Mouse (Mus musculus): ENCODE results near the gene Ncor2. TPM values are rescaled to one million over a fixed set of nuclear protein-coding genes. Genes with fewer than 3 reads are reported as not detected.

Gene Ncor2
- polyA plus RNA-seq, 1 experiment from 2014 or later: 26.3 TPM

GRCm38 (mm10) chr5:125058267-125058668 lies 120.8 kb downstream of the Ncor2 start:
- ATAC-seq (ENCODE audit: low FRiP score, low read depth): peak; percentile 62
- H3K9me3 ChIP-seq: no peaks in the 10 kb centered on the region
- no peaks in the 10 kb centered on the region for H3K27me3 ChIP-seq
- H3K4me2 ChIP-seq: peak overlapping the region; percentile 62
- H3K27ac ChIP-seq (replicated peaks): peak overlapping the region; percentile 64
- no peaks in the 10 kb centered on the region for H3K36me3 ChIP-seq
- H3K9ac ChIP-seq: peak overlapping the region; percentile 7
- WGBS: 3% methylated on average over 29 of the region's 29 CpGs
- H3K4me3 ChIP-seq: peak overlapping the region; percentile 27
- peaks cover 51% of the 10 kb centered on the region for H3K4me1 ChIP-seq (replicated peaks)

- 10% methylated on average over 29 of the region's 29 CpGs for WGBS
- Histone ChIP-seq H3K9ac (peak overlapping the region; percentile 7), H3K4me2 (peak overlapping the region; percentile 62), H3K27ac (replicated peaks) (peak overlapping the region; percentile 64), H3K4me1 (replicated peaks) (peaks cover 51% of the 10 kb centered on the region), H3K36me3 (no peaks in the 10 kb centered on the region), H3K27me3 (no peaks in the 10 kb centered on the region), H3K4me3 (peak overlapping the region; percentile 27), H3K9me3 (no peaks in the 10 kb centered on the region)
- ATAC-seq (ENCODE audit: low FRiP score, low read depth): peak; percentile 13; the same call in 1 of the 2 replicates
Observed at GRCm38 (mm10) chr5:125057555-125058266, 121.3 kb downstream of the Ncor2 start.

- Histone ChIP-seq H3K9ac (no peak overlapping the region), H3K4me1 (replicated peaks) (peaks cover 48% of the 10 kb centered on the region)
- 0 out of 2 replicates have a peak, but pooled peaks have one; percentile 7 for ATAC-seq (ENCODE audit: low FRiP score, low read depth)
Observed at GRCm38 (mm10) chr5:125056696-125057554, 122.1 kb downstream of the Ncor2 start.

GRCm38 (mm10) chr5:125056331-125056695 lies 122.7 kb downstream of the Ncor2 start:
- no peak overlapping the region for H3K4me2 ChIP-seq
- no peak for ATAC-seq (ENCODE audit: low FRiP score, low read depth)
- no peaks in the 10 kb centered on the region for H3K36me3 ChIP-seq
- no peak overlapping the region for H3K9ac ChIP-seq
- 12% methylated on average over 6 of the region's 6 CpGs for WGBS
- no peaks in the 10 kb centered on the region for H3K9me3 ChIP-seq
- no peak overlapping the region for H3K4me3 ChIP-seq
- 0 out of 2 replicates have a peak overlapping the region, but pooled peaks have one; percentile 64 for H3K27ac ChIP-seq (replicated peaks)
- no peaks in the 10 kb centered on the region for H3K27me3 ChIP-seq
- peaks cover 48% of the 10 kb centered on the region for H3K4me1 ChIP-seq (replicated peaks)

More at GRCm38 (mm10) chr5:125056696-125057554, 122.1 kb downstream of the Ncor2 start:
- H3K4me2 ChIP-seq: peak overlapping the region; percentile 62
- no peaks in the 10 kb centered on the region for H3K27me3 ChIP-seq
- peak overlapping the region; percentile 64 for H3K27ac ChIP-seq (replicated peaks)
- no peaks in the 10 kb centered on the region for H3K9me3 ChIP-seq
- WGBS: 10% methylated on average over 19 of the region's 19 CpGs
- H3K36me3 ChIP-seq: no peaks in the 10 kb centered on the region
- H3K4me3 ChIP-seq: peak overlapping the region; percentile 27; the same call in 1 of the 2 replicates

GRCm38 (mm10) chr5:125055901-125056300 lies 123.1 kb downstream of the Ncor2 start:
- no peak for ATAC-seq (ENCODE audit: low FRiP score, low read depth)
- peaks cover 48% of the 10 kb centered on the region for H3K4me1 ChIP-seq (replicated peaks)
- no peaks in the 10 kb centered on the region for H3K27me3 ChIP-seq
- H3K4me2 ChIP-seq: no peak overlapping the region
- H3K9ac ChIP-seq: no peak overlapping the region
- no peak overlapping the region for H3K27ac ChIP-seq (replicated peaks)
- peaks cover 4% of the 10 kb centered on the region; the same call in 1 of the 2 replicates for H3K36me3 ChIP-seq
- H3K4me3 ChIP-seq: no peak overlapping the region
- WGBS: 46% methylated on average over 8 of the region's 8 CpGs
- H3K9me3 ChIP-seq: no peaks in the 10 kb centered on the region

- H3K9ac ChIP-seq: no peak overlapping the region
- 75% methylated on average over 7 of the region's 7 CpGs for WGBS
- H3K27ac ChIP-seq (replicated peaks): no peak overlapping the region
Observed at GRCm38 (mm10) chr5:125053661-125054060, 125.4 kb downstream of the Ncor2 start.

GRCm38 (mm10) chr5:125052603-125053488 lies 126.2 kb downstream of the Ncor2 start:
- H3K36me3 ChIP-seq: peaks cover 24% of the 10 kb centered on the region
- H3K27ac ChIP-seq (replicated peaks): no peak overlapping the region
- H3K4me1 ChIP-seq (replicated peaks): peaks cover 27% of the 10 kb centered on the region
- 71% methylated on average over 23 of the region's 23 CpGs for WGBS
- H3K9me3 ChIP-seq: no peaks in the 10 kb centered on the region
- no peak overlapping the region for H3K4me3 ChIP-seq
- no peak for ATAC-seq (ENCODE audit: low FRiP score, low read depth)
- H3K27me3 ChIP-seq: no peaks in the 10 kb centered on the region
- no peak overlapping the region for H3K9ac ChIP-seq
- no peak overlapping the region for H3K4me2 ChIP-seq

More at GRCm38 (mm10) chr5:125053661-125054060, 125.4 kb downstream of the Ncor2 start:
- Histone ChIP-seq H3K36me3 (peaks cover 19% of the 10 kb centered on the region), H3K4me3 (no peak overlapping the region), H3K9me3 (no peaks in the 10 kb centered on the region), H3K27me3 (no peaks in the 10 kb centered on the region), H3K4me1 (replicated peaks) (peaks cover 35% of the 10 kb centered on the region), H3K4me2 (no peak overlapping the region)
- ATAC-seq (ENCODE audit: low FRiP score, low read depth): no peak

- H3K27me3 ChIP-seq: no peaks in the 10 kb centered on the region
- H3K4me1 ChIP-seq (replicated peaks): peaks cover 21% of the 10 kb centered on the region
- H3K9me3 ChIP-seq: no peaks in the 10 kb centered on the region
- H3K4me2 ChIP-seq: no peak overlapping the region
- no peak for ATAC-seq (ENCODE audit: low FRiP score, low read depth)
- no peak overlapping the region for H3K27ac ChIP-seq (replicated peaks)
- whole genome bisulfite sequencing: 75% methylated on average over 10 of the region's 10 CpGs
- H3K36me3 ChIP-seq: peaks cover 30% of the 10 kb centered on the region
- H3K9ac ChIP-seq: no peak overlapping the region
- no peak overlapping the region for H3K4me3 ChIP-seq
Observed at GRCm38 (mm10) chr5:125052237-125052602, 126.8 kb downstream of the Ncor2 start.

- H3K27ac ChIP-seq (replicated peaks): no peak overlapping the region
- 96% methylated on average over 4 of the region's 4 CpGs for WGBS
- no peak overlapping the region for H3K9ac ChIP-seq
- peaks cover 36% of the 10 kb centered on the region for H3K36me3 ChIP-seq
- H3K27me3 ChIP-seq: no peaks in the 10 kb centered on the region
- ATAC-seq (ENCODE audit: low FRiP score, low read depth): no peak
- H3K4me1 ChIP-seq (replicated peaks): peaks cover 13% of the 10 kb centered on the region; the same call in 1 of the 2 replicates
- H3K4me2 ChIP-seq: no peak overlapping the region
- no peak overlapping the region for H3K4me3 ChIP-seq
- H3K9me3 ChIP-seq: no peaks in the 10 kb centered on the region
Observed at GRCm38 (mm10) chr5:125049481-125049880, 129.5 kb downstream of the Ncor2 start.

- peaks cover 18% of the 10 kb centered on the region; the same call in 1 of the 2 replicates for H3K4me1 ChIP-seq (replicated peaks)
Observed at GRCm38 (mm10) chr5:125046436-125046835, 132.6 kb downstream of the Ncor2 start.

GRCm38 (mm10) chr5:125045202-125045601 lies 133.8 kb downstream of the Ncor2 start:
- WGBS: 15% methylated on average over 5 of the region's 5 CpGs
- H3K27ac ChIP-seq (replicated peaks): no peak overlapping the region
- no peak overlapping the region for H3K4me2 ChIP-seq
- H3K27me3 ChIP-seq: no peaks in the 10 kb centered on the region
- no peak overlapping the region for H3K9ac ChIP-seq
- no peak overlapping the region for H3K4me3 ChIP-seq
- peaks cover 22% of the 10 kb centered on the region for H3K4me1 ChIP-seq (replicated peaks)
- H3K36me3 ChIP-seq: peaks cover 30% of the 10 kb centered on the region
- H3K9me3 ChIP-seq: no peaks in the 10 kb centered on the region
- no peak for ATAC-seq (ENCODE audit: low FRiP score, low read depth)

More at GRCm38 (mm10) chr5:125046436-125046835, 132.6 kb downstream of the Ncor2 start:
- no peak overlapping the region for H3K4me2 ChIP-seq
- no peak overlapping the region for H3K4me3 ChIP-seq
- WGBS: 67% methylated on average over 5 of the region's 5 CpGs
- no peaks in the 10 kb centered on the region for H3K9me3 ChIP-seq
- peaks cover 41% of the 10 kb centered on the region for H3K36me3 ChIP-seq
- no peak overlapping the region for H3K9ac ChIP-seq
- H3K27me3 ChIP-seq: no peaks in the 10 kb centered on the region
- no peak for ATAC-seq (ENCODE audit: low FRiP score, low read depth)
- no peak overlapping the region for H3K27ac ChIP-seq (replicated peaks)
